Mouse (Mus musculus): ENCODE measurements around the gene Ip6k3. TPM values are rescaled to one million over a fixed set of nuclear protein-coding genes. Genes with fewer than 3 reads are reported as not detected.

Gene Ip6k3
- total and polyA plus RNA-seq, 3 experiments, result 26.3 to 65.7 (median 53.9) TPM

DNA sequence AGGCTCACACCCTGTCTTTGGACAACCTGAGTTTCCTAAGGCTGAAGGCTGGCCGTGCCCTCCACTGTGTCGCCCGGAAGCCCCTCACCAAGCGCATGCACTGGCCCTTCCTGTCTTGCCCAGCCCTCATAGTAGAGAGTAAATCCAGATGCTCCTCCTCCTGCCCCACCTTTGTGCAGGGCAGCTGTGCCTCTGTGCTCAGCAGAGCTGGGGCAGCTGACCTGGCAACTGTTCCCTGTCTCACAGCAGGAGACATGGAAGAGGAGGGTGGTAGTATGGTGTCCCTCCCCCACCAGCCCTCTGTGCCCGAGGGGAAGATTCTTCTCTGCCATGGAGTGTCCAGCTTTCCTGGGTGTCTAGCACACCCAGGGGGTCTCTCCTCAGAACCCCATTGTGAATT is 65.9 kb downstream of the Ip6k3 start:
- peaks cover 16 to 82% of the 10 kb centered on the region in 2 experiments for H3K36me3 ChIP-seq (replicated peaks in 1 of 2; ENCODE audit: control insufficient read depth in 1 of 2, insufficient read depth in 1 of 2, low read length in 1 of 2)
- peaks cover 2% of the 10 kb centered on the region for H3K9me3 ChIP-seq (replicated peaks; ENCODE audit: low read length)
- no peak overlapping the region for H3K9ac ChIP-seq (ENCODE audit: insufficient read depth, low read depth)
- in situ Hi-C loops (cut with MboI; ENCODE audit: low pct_ligation_motif_present, low pct_unique_long_range_greater_than_20kb, low sequenced_read_pairs) (no loop called here), dilution Hi-C loops (cut with MboI; ENCODE audit: extremely low pct_ligation_motif_present, extremely low pct_unique_long_range_greater_than_20kb, low sequenced_read_pairs) (no loop called here)
- no peak overlapping the region for H3K27ac ChIP-seq (ENCODE audit: insufficient read depth, low read depth)
- no peak for DNase-seq (ENCODE audit: extremely low read depth)
- no peak overlapping the region for H3K4me2 ChIP-seq (ENCODE audit: insufficient read depth, low read depth, poor library complexity, severe bottlenecking)
- no peak overlapping the region for H3K4me3 ChIP-seq (replicated peaks in 1 of 3; ENCODE audit: low read depth in 2 of 3, low read length in 2 of 3, poor library complexity in 1 of 3)
- H3K4me1 ChIP-seq (ENCODE audit: control insufficient read depth in 1 of 2, insufficient read depth in 2 of 2), result peaks cover 10 to 24% of the 10 kb centered on the region in 2 experiments; a peak in 3 of 4 replicates
- no peaks in the 10 kb centered on the region for H3K27me3 ChIP-seq (replicated peaks)
- no peak for TF ChIP-seq NRF1 (IDR thresholded peaks at IDR 0.05; ENCODE audit: low read depth, low read length)
- TF ChIP-seq PAX5 (IDR thresholded peaks at IDR 0.05; ENCODE audit: low read length), result no peak
- no peak for TF ChIP-seq MYC (IDR thresholded peaks at IDR 0.05; ENCODE audit: low read depth, low read length)
- TF ChIP-seq MAX (IDR thresholded peaks at IDR 0.05; ENCODE audit: low read length), result no peak
- no peak for TF ChIP-seq CHD2 (IDR thresholded peaks at IDR 0.05; ENCODE audit: low read length)
- no peak for TF ChIP-seq ZMIZ1 (IDR thresholded peaks at IDR 0.05; ENCODE audit: low read depth, low read length)
- TF ChIP-seq HCFC1 (IDR thresholded peaks at IDR 0.05; ENCODE audit: low read depth, low read length), result no peak
- TF ChIP-seq GABPA (IDR thresholded peaks at IDR 0.05; ENCODE audit: insufficient replicate concordance, low read depth, low read length), result no peak
- no peak for TF ChIP-seq EP300 (IDR thresholded peaks at IDR 0.05; ENCODE audit: low read length)
- no peak for TF ChIP-seq MAFK (IDR thresholded peaks at IDR 0.05; ENCODE audit: insufficient replicate concordance, low read length)
- H3K79me2 ChIP-seq (replicated peaks; ENCODE audit: control insufficient read depth, extremely low read depth, insufficient read depth, poor library complexity, severe bottlenecking), result no peaks in the 10 kb centered on the region

DNA sequence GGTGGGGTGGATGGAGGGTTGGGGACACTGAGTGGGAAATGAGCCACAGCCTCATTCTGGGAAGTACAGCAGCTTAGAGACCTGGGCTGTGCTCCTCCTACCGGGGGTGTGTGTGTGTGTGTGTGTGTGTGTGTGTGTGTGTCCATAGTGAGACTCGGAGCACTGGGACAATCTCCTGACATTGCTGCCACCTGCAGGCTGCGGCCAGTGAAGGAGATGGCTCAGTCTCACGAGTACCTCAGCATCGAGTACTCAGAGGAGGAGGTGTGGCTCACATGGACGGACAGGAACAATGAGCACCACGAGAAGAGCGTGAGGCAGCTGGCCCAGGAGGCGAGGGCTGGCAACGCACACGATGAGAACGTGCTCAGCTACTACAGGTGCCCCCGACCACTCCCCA is 71.9 kb downstream of the Ip6k3 start:
- no peaks in the 10 kb centered on the region for H3K27me3 ChIP-seq (replicated peaks)
- H3K4me2 ChIP-seq (ENCODE audit: insufficient read depth, low read depth, poor library complexity, severe bottlenecking), result no peak overlapping the region
- no peak overlapping the region for H3K9ac ChIP-seq (ENCODE audit: insufficient read depth, low read depth)
- dilution Hi-C loops (cut with MboI; ENCODE audit: extremely low pct_ligation_motif_present, extremely low pct_unique_long_range_greater_than_20kb, low sequenced_read_pairs), result no loop called here
- DNase-seq (ENCODE audit: extremely low read depth), result no peak
- no peak overlapping the region for H3K4me3 ChIP-seq (replicated peaks in 1 of 3; ENCODE audit: low read depth in 2 of 3, low read length in 2 of 3, poor library complexity in 1 of 3)
- peaks cover 19 to 77% of the 10 kb centered on the region in 2 experiments for H3K36me3 ChIP-seq (replicated peaks in 1 of 2; ENCODE audit: control insufficient read depth in 1 of 2, insufficient read depth in 1 of 2, low read length in 1 of 2)
- no peaks in the 10 kb centered on the region for H3K79me2 ChIP-seq (replicated peaks; ENCODE audit: control insufficient read depth, extremely low read depth, insufficient read depth, poor library complexity, severe bottlenecking)
- H3K4me1 ChIP-seq (ENCODE audit: control insufficient read depth in 1 of 2, insufficient read depth in 2 of 2), result no peaks in the 10 kb centered on the region
- no peak for TF ChIP-seq E2F4 (IDR thresholded peaks at IDR 0.05; ENCODE audit: insufficient replicate concordance, low read depth, low read length)
- no peak for TF ChIP-seq MYC (IDR thresholded peaks at IDR 0.05; ENCODE audit: low read depth, low read length)
- no peak for TF ChIP-seq BHLHE40 (IDR thresholded peaks at IDR 0.05; ENCODE audit: low read depth, low read length)
- TF ChIP-seq SIN3A (IDR thresholded peaks at IDR 0.05; ENCODE audit: low read length), result no peak
- TF ChIP-seq MAFK (IDR thresholded peaks at IDR 0.05; ENCODE audit: insufficient replicate concordance, low read length), result no peak
- TF ChIP-seq KAT2A (IDR thresholded peaks at IDR 0.05; ENCODE audit: insufficient replicate concordance, low read length), result no peak
- TF ChIP-seq MAZ (IDR thresholded peaks at IDR 0.05; ENCODE audit: low read depth, low read length), result no peak
- no peak for TF ChIP-seq CHD2 (IDR thresholded peaks at IDR 0.05; ENCODE audit: low read length)
- no peak; the same call in 1 of the 2 replicates for TF ChIP-seq RAD21 (IDR thresholded peaks at IDR 0.05; ENCODE audit: low read depth, low read length)
- TF ChIP-seq ELF1 (IDR thresholded peaks at IDR 0.05; ENCODE audit: low read depth, low read length), result no peak
- TF ChIP-seq SMC3 (IDR thresholded peaks at IDR 0.05; ENCODE audit: low read depth, low read length), result no peak
- no peak for TF ChIP-seq USF1 (IDR thresholded peaks at IDR 0.05; ENCODE audit: low read depth, low read length)
- no peak for TF ChIP-seq GABPA (IDR thresholded peaks at IDR 0.05; ENCODE audit: insufficient replicate concordance, low read depth, low read length)
- no peak for TF ChIP-seq IRF4 (IDR thresholded peaks at IDR 0.05; ENCODE audit: low read depth, low read length)
- TF ChIP-seq MAX (IDR thresholded peaks at IDR 0.05; ENCODE audit: low read length), result no peak
- TF ChIP-seq ZNF384 (IDR thresholded peaks at IDR 0.05; ENCODE audit: low read depth, low read length), result no peak
- no peak for TF ChIP-seq TBP (conservative IDR thresholded peaks at IDR 0.05; ENCODE audit: low read depth, low read length)
- TF ChIP-seq PAX5 (IDR thresholded peaks at IDR 0.05; ENCODE audit: low read length), result no peak
- no peak for TF ChIP-seq HCFC1 (IDR thresholded peaks at IDR 0.05; ENCODE audit: low read depth, low read length)
- no peak for TF ChIP-seq USF2 (conservative IDR thresholded peaks at IDR 0.05; ENCODE audit: low read depth, low read length)
- in situ Hi-C loops (cut with MboI; ENCODE audit: low pct_ligation_motif_present, low pct_unique_long_range_greater_than_20kb, low sequenced_read_pairs), result no loop called here
- no peak overlapping the region for H3K27ac ChIP-seq (ENCODE audit: insufficient read depth, low read depth)
- H3K9me3 ChIP-seq (replicated peaks; ENCODE audit: low read length), result no peaks in the 10 kb centered on the region
